Mouse (Mus musculus): Measurements from ENCODE around the gene Olfr1412. TPM values are rescaled to one million over a fixed set of nuclear protein-coding genes. Genes with fewer than 3 reads are reported as not detected.

Olfr1412 gene
- not detected for total RNA-seq (2023)

GRCm38 (mm10) chr1:92585479-92585878, at the start of gene Olfr1412:
Gene Olfr1412, plus strand, starts transcription at chr1:92585779.

GRCm38 (mm10) chr1:92571022-92571421, 14.6 kb upstream of the Olfr1412 start, which contains the start of gene Olfr1413:
Gene Olfr1413, plus strand, starts transcription at chr1:92571322.

GRCm38 (mm10) chr1:92594111-92594510, 8.5 kb downstream of the Olfr1412 start, which contains the start of gene Olfr1411:
Gene Olfr1411, plus strand, starts transcription at chr1:92594411.

GRCm38 (mm10) chr1:92605482-92605881, 19.9 kb downstream of the Olfr1412 start, which contains the start of gene Olfr1410:
Gene Olfr1410, plus strand, starts transcription at chr1:92605782.

GRCm38 (mm10) chr1:92617488-92617887, 31.9 kb downstream of the Olfr1412 start, which contains the start of gene Olfr12:
Gene Olfr12, plus strand, starts transcription at chr1:92617788.

Other genes with a start within 250 kb of the Olfr1412 start
- gene Ndufa10, start 111.9 kb upstream of the Olfr1412 start, total RNA-seq (2023): 10 to 100 TPM; 56.8 to 85.1 TPM
- gene Olfr1416, start 100.7 kb upstream of the Olfr1412 start, total RNA-seq (2023): not detected
- not detected for gene Olfr1415, start 89.7 kb upstream of the Olfr1412 start, total RNA-seq (2023)
- not detected for gene Olfr1414, start 67.1 kb upstream of the Olfr1412 start, total RNA-seq (2023)
- gene Olfr1413, start 14.5 kb upstream of the Olfr1412 start, total RNA-seq (2023): not detected
- gene Olfr1411, start 8.6 kb downstream of the Olfr1412 start, total RNA-seq (2023): not detected
- gene Olfr1410, start 20.0 kb downstream of the Olfr1412 start, total RNA-seq (2023): not detected
- not detected for gene Olfr12, start 32.0 kb downstream of the Olfr1412 start, total RNA-seq (2023)
- 100 to 1,000 TPM; 117 to 121 TPM for gene Cops9, start 56.2 kb downstream of the Olfr1412 start, total RNA-seq (2023)
- gene Otos, start 63.1 kb downstream of the Olfr1412 start, total RNA-seq (2023): 1 to 10 TPM; 5.0 to 5.6 TPM
- gene Gpc1, start 245.9 kb downstream of the Olfr1412 start, total RNA-seq (2023): 10 to 100 TPM; 34.0 TPM

All from neutrophil, adult 59 days (primary cell).